Mouse (Mus musculus) spleen, adult 2 months (tissue): Measurements from ENCODE around the gene Gpr3. TPM values are rescaled to one million over a fixed set of nuclear protein-coding genes. Genes with fewer than 3 reads are reported as not detected.

Source experiments
- DNase-seq, 2 experiments: peaks; one replicate each; pipeline versions ENCODE4 v3.0.0 to v3.0.0-alpha.2; 2012 to 2021; ENCODE audit warnings: low spot score in 2 of 2, low read depth in 1 of 2
- H3K27ac ChIP-seq: fragments of 200-500 bp; 2 replicates; pipeline ENCODE4 v1.5.1; 2012; ENCODE audit warnings: low read length, inconsistent platforms; ENCODE audit not compliant: insufficient read depth
- H3K27me3 ChIP-seq: fragments of 200-500 bp; 2 replicates; pipeline ENCODE4 v1.6.1; 2012; ENCODE audit warnings: mild to moderate bottlenecking, moderate library complexity, low read length, inconsistent platforms; ENCODE audit not compliant: control insufficient read depth, insufficient read depth
- H3K36me3 ChIP-seq: fragments of 200-500 bp; 2 replicates; pipeline ENCODE4 v1.6.1; 2012; ENCODE audit warnings: mild to moderate bottlenecking, low read length, inconsistent platforms; ENCODE audit not compliant: control insufficient read depth, insufficient read depth
- H3K4me1 ChIP-seq: fragments of 200-500 bp; 2 replicates; pipeline ENCODE4 v1.6.1; 2011; ENCODE audit warnings: inconsistent platforms; ENCODE audit not compliant: control insufficient read depth, insufficient read depth, insufficient read length
- H3K4me3 ChIP-seq: fragments of 200-500 bp; 2 replicates; pipeline ENCODE4 v1.5.1; 2011; ENCODE audit warnings: mild to moderate bottlenecking, inconsistent platforms; ENCODE audit not compliant: insufficient read depth, insufficient read length; ENCODE audit errors: extremely low read depth
- CTCF ChIP-seq: fragments of 200-500 bp; IDR thresholded peaks from 2 replicates; pipeline ENCODE4 v1.5.1; 2011; ENCODE audit warnings: mild to moderate bottlenecking, inconsistent platforms; ENCODE audit not compliant: insufficient read depth, insufficient read length, insufficient replicate concordance; ENCODE audit errors: extremely low read depth
- POLR2A ChIP-seq: fragments of 200-500 bp; IDR thresholded peaks from 2 replicates; pipeline ENCODE4 v1.6.1; 2011; ENCODE audit warnings: low read depth, low read length, inconsistent platforms
- WGBS: fragments of 180-500 bp; shearing (Covaris S2); methylation state at CpG from one replicate; pipeline ENCODE4 v1.1.7; 2018; 5-methylcytosine and 5-hydroxymethylcytosine counted together
- polyA plus RNA-seq: library from polyadenylated mRNA; depleted of rRNA; stranded (reverse); fragments of >200 nt; gene quantifications from 2 replicates; pipeline ENCODE4 v1.2.3, GENCODE M21; 2012

The Gpr3 gene
- polyA plus RNA-seq, 1 experiment, result 0.02 TPM

- DNase-seq, result no peak
- TF ChIP-seq POLR2A (no peak), CTCF (no peak)
- Histone ChIP-seq H3K27ac (no peak overlapping the region), H3K36me3 (no peaks in the 10 kb centered on the region), H3K4me1 (peaks cover 2% of the 10 kb centered on the region; the same call in 1 of the 2 replicates), H3K4me3 (no peak overlapping the region), H3K27me3 (peaks cover 3% of the 10 kb centered on the region; the same call in 1 of the 2 replicates)
- WGBS, result 92% methylated on average over 12 of the region's 12 CpGs
Measured at GRCm38 (mm10) chr4:133253412-133253811, 41.1 kb upstream of the Gpr3 start.

- no peak for TF ChIP-seq CTCF
- TF ChIP-seq POLR2A, result no peak
- H3K27ac ChIP-seq, result no peak overlapping the region
- H3K4me3 ChIP-seq, result no peak overlapping the region
- H3K27me3 ChIP-seq, result peaks cover 3% of the 10 kb centered on the region; the same call in 1 of the 2 replicates
- no peak for DNase-seq
- peaks cover 7% of the 10 kb centered on the region for H3K4me1 ChIP-seq
- WGBS, result 73% methylated on average over 4 of the region's 4 CpGs
- H3K36me3 ChIP-seq, result no peaks in the 10 kb centered on the region
Measured at GRCm38 (mm10) chr4:133252089-133252488, 39.8 kb upstream of the Gpr3 start.

- 30% methylated on average over 31 of the region's 31 CpGs for WGBS
- Histone ChIP-seq H3K4me1 (peaks cover 7% of the 10 kb centered on the region), H3K36me3 (no peaks in the 10 kb centered on the region), H3K27me3 (peaks cover 3% of the 10 kb centered on the region; the same call in 1 of the 2 replicates), H3K27ac (no peak overlapping the region), H3K4me3 (no peak overlapping the region)
- TF ChIP-seq POLR2A (no peak), CTCF (no peak)
- DNase-seq, result no peak
Measured at GRCm38 (mm10) chr4:133251214-133251613, 38.9 kb upstream of the Gpr3 start.

GRCm38 (mm10) chr4:133250609-133251008 lies 38.3 kb upstream of the Gpr3 start:
- Histone ChIP-seq H3K27ac (no peak overlapping the region), H3K4me3 (no peak overlapping the region), H3K4me1 (peaks cover 7% of the 10 kb centered on the region), H3K36me3 (no peaks in the 10 kb centered on the region), H3K27me3 (peaks cover 3% of the 10 kb centered on the region; the same call in 1 of the 2 replicates)
- WGBS, result 9% methylated on average over 22 of the region's 22 CpGs
- TF ChIP-seq CTCF (peak; percentile 87), POLR2A (no peak)
- DNase-seq, result peak; percentile 29 to 79

GRCm38 (mm10) chr4:133247806-133248449 lies 35.6 kb upstream of the Gpr3 start:
- H3K27ac ChIP-seq, result no peak overlapping the region; the same call in 1 of the 2 replicates
- no peak for DNase-seq
- no peaks in the 10 kb centered on the region for H3K36me3 ChIP-seq
- no peak overlapping the region for H3K4me3 ChIP-seq
- 51% methylated on average over 13 of the region's 13 CpGs for WGBS
- H3K4me1 ChIP-seq, result peaks cover 7% of the 10 kb centered on the region
- H3K27me3 ChIP-seq, result peaks cover 3% of the 10 kb centered on the region; the same call in 1 of the 2 replicates
- no peak for TF ChIP-seq POLR2A
- no peak for TF ChIP-seq CTCF

- TF ChIP-seq CTCF, result no peak
- TF ChIP-seq POLR2A, result no peak
- 81% methylated on average over 15 of the region's 15 CpGs for WGBS
- peaks cover 7% of the 10 kb centered on the region for H3K4me1 ChIP-seq
Measured at GRCm38 (mm10) chr4:133247072-133247471, 34.7 kb upstream of the Gpr3 start.

GRCm38 (mm10) chr4:133244289-133244688 lies 32.0 kb upstream of the Gpr3 start:
- no peaks in the 10 kb centered on the region for H3K36me3 ChIP-seq
- DNase-seq, result no peak
- no peak overlapping the region for H3K4me3 ChIP-seq
- no peaks in the 10 kb centered on the region for H3K27me3 ChIP-seq
- peaks cover 14% of the 10 kb centered on the region for H3K4me1 ChIP-seq
- TF ChIP-seq CTCF, result no peak
- no peak for TF ChIP-seq POLR2A
- no peak overlapping the region for H3K27ac ChIP-seq
- 32% methylated on average over 1 of the region's 1 CpGs for WGBS

More at GRCm38 (mm10) chr4:133247072-133247471, 34.7 kb upstream of the Gpr3 start:
- DNase-seq, result no peak
- no peaks in the 10 kb centered on the region for H3K36me3 ChIP-seq
- peaks cover 3% of the 10 kb centered on the region; the same call in 1 of the 2 replicates for H3K27me3 ChIP-seq
- no peak overlapping the region for H3K4me3 ChIP-seq
- no peak overlapping the region for H3K27ac ChIP-seq
